30 mouse cellular contexts compared by ENCODE assay signal in genomic region chr6:30330706-30331105, GRCm38 (mm10).
"Had no signal": no experiment of that assay in that cellular context is flagged by ENCODE, and none has a peak within 500 bp of the region (broad histone marks: within the 10 kb centered on the region; RNA-seq: fewer than 3 reads in every experiment).

No protein-coding gene starts in this region.

- ATAC-seq: liver, embryonic 12.5 days; liver, postnatal 0 days; lung, postnatal 0 days; midbrain, embryonic 15.5 days; midbrain, embryonic 16.5 days had no signal

- H3K36me3 ChIP-seq: limb, embryonic 10.5 days; limb, embryonic 12.5 days; limb, embryonic 13.5 days; limb, embryonic 15.5 days; liver, embryonic 12.5 days; liver, embryonic 13.5 days; liver, embryonic 15.5 days; lung, embryonic 15.5 days; midbrain, embryonic 10.5 days; midbrain, embryonic 12.5 days; midbrain, embryonic 15.5 days had no signal

- H3K27me3 ChIP-seq: limb, embryonic 12.5 days; limb, embryonic 13.5 days; limb, embryonic 15.5 days; lung, embryonic 15.5 days; megakaryocyte, embryonic 14.5 days; midbrain, embryonic 12.5 days; midbrain, embryonic 15.5 days had no signal

- H3K27ac ChIP-seq: left cerebral cortex, adult 2 months; limb, embryonic 10.5 days; limb, embryonic 12.5 days; limb, embryonic 13.5 days; limb, embryonic 15.5 days; liver, embryonic 12.5 days; liver, embryonic 13.5 days; liver, embryonic 14.5 days; liver, embryonic 15.5 days; lung, embryonic 15.5 days; macrophage; midbrain, embryonic 10.5 days; midbrain, embryonic 12.5 days; midbrain, embryonic 15.5 days had no signal

- H3K4me2 ChIP-seq: limb, embryonic 12.5 days; limb, embryonic 13.5 days; limb, embryonic 15.5 days; liver, embryonic 11.5 days; liver, embryonic 12.5 days; liver, embryonic 13.5 days; liver, embryonic 15.5 days; lung, embryonic 14.5 days; lung, embryonic 15.5 days; midbrain, embryonic 12.5 days; midbrain, embryonic 15.5 days had no signal

- DNase-seq: left cerebral cortex, postnatal 4 days; liver; liver, embryonic 13.5 days; liver, postnatal 0 days; lung, adult 18-20 months; lung, adult 2 months; lung, embryonic 14.5 days; lung, postnatal 10 days; lung, postnatal 14 days; lung, postnatal 36 days; lung, postnatal 4 days; midbrain, embryonic 14.5 days had no signal

- H3K4me1 ChIP-seq: limb, embryonic 12.5 days; limb, embryonic 13.5 days; limb, embryonic 15.5 days; lung, embryonic 15.5 days; midbrain, embryonic 12.5 days; midbrain, embryonic 15.5 days had no signal

- H3K9ac ChIP-seq: limb, embryonic 12.5 days; limb, embryonic 13.5 days; limb, embryonic 15.5 days; liver, embryonic 12.5 days; liver, embryonic 13.5 days; liver, embryonic 14.5 days; liver, embryonic 15.5 days; liver, postnatal 0 days; lung, embryonic 14.5 days; lung, embryonic 15.5 days; midbrain, embryonic 12.5 days; midbrain, embryonic 15.5 days had no signal

- H3K4me3 ChIP-seq: left cerebral cortex, adult 2 months; limb, embryonic 10.5 days; limb, embryonic 12.5 days; limb, embryonic 13.5 days; limb, embryonic 15.5 days; liver, embryonic 12.5 days; liver, embryonic 13.5 days; liver, embryonic 15.5 days; lung, embryonic 15.5 days; megakaryocyte, embryonic 14.5 days; midbrain, embryonic 10.5 days; midbrain, embryonic 12.5 days; midbrain, embryonic 15.5 days; myocyte had no signal

- H3K9me3 ChIP-seq: limb, embryonic 10.5 days; limb, embryonic 12.5 days; limb, embryonic 13.5 days; limb, embryonic 15.5 days; liver, embryonic 12.5 days; liver, embryonic 13.5 days; liver, embryonic 15.5 days; lung, embryonic 15.5 days; megakaryocyte, embryonic 14.5 days; midbrain, embryonic 10.5 days; midbrain, embryonic 12.5 days; midbrain, embryonic 15.5 days had no signal
